Mouse (Mus musculus) left cerebral cortex, adult 2 months (tissue): ENCODE measurements around the gene Pla2g3. TPM values are rescaled to one million over a fixed set of nuclear protein-coding genes. Genes with fewer than 3 reads are reported as not detected.

Source experiments
- DNase-seq, 2 experiments: peaks; one replicate each; pipeline ENCODE4 v3.0.0; 2021 to 2022; ENCODE audit warnings: low spot score in 2 of 2, mixed read lengths in 1 of 2; ENCODE audit errors: extremely low spot score in 1 of 2
- H3K27ac ChIP-seq: fragments of 200-600 bp; 2 replicates; pipeline ENCODE4 v1.8.1; 2022
- H3K4me3 ChIP-seq: fragments of 200-600 bp; 2 replicates; pipeline ENCODE4 v1.8.1; 2022
- CTCF ChIP-seq: fragments of 200-600 bp; IDR thresholded peaks from 2 replicates; pipeline ENCODE4 v1.8.1; 2022; ENCODE audit warnings: antibody characterized with exemption, mild to moderate bottlenecking, moderate library complexity
- intact Hi-C: fragments of 180-260 bp; cut with DNase I; formaldehyde crosslinking; loops from one replicate; pipeline ENCODE4 v1.15.1; 2025
- total RNA-seq, 2 experiments: library from RNA; stranded (reverse); gene quantifications; 2 replicates each; pipeline ENCODE4 v1.2.3; 2021

Pla2g3 gene
- total RNA-seq, 2 experiments from 2014 or later = 3.8 to 4.1 TPM

DNA sequence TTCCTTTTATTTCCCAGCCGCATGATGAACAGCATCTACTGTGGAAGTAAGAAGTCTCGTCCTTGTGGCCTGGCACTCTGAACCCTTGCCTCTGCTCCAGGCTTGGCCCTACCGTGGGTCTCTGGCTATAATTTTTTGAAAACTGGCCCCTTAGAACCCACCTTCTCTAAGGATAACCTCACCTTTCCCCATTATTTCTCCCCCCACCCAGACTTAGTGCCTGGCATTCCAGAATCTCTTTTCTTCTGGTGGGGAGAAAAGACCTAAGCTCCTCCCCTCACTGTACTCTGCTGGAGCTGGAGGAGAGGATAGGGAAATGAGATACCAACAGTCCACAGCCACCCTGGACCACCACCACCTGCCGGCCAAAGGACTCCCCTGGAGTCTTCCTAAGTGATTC, 27.1 kb downstream of the Pla2g3 start:
- no peak; the same call in 1 of the 2 replicates for TF ChIP-seq CTCF
- intact Hi-C loops = loop anchor here (2.0 kb wide), 1 partner anchor 128 kb away; no protein-coding TSS in a partner anchor
- no peak for DNase-seq
- Histone ChIP-seq H3K27ac (peak overlapping the region; percentile 86), H3K4me3 (peak overlapping the region; percentile 58)

- intact Hi-C loops = loop anchor here (2.0 kb wide), 1 partner anchor 129 kb away; no protein-coding TSS in a partner anchor
- TF ChIP-seq CTCF = no peak
- Histone ChIP-seq H3K27ac (peak overlapping the region; percentile 86; the same call in 1 of the 2 replicates), H3K4me3 (peak overlapping the region; percentile 58)
- DNase-seq = no peak
Observed at GRCm38 (mm10) chr11:3515637-3516036, 27.6 kb downstream of the Pla2g3 start.

DNA sequence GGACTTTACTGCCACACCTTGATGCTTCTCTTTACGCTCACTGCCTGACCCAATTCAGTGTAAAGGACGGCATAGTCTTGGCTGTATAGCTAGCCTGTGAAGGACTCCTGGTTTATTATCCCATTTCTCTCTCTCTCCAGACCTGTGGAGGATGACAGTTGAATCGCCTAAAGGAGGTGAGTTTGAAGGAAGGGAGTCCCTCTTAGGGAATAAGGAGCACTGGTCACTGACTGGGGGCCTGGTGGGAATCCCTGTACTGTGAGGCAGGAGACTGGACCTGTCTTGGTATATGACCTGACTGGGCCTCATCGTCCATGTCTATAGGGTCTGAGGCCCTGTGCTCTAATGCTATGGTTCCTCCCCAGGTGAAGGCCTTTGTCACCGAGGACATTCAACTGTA, 28.0 kb downstream of the Pla2g3 start:
- TF ChIP-seq CTCF = no peak
- DNase-seq = no peak
- H3K4me3 ChIP-seq = peak overlapping the region; percentile 58
- intact Hi-C loops = no loop called here
- 0 out of 2 replicates have a peak overlapping the region, but pooled peaks have one; percentile 86 for H3K27ac ChIP-seq

DNA sequence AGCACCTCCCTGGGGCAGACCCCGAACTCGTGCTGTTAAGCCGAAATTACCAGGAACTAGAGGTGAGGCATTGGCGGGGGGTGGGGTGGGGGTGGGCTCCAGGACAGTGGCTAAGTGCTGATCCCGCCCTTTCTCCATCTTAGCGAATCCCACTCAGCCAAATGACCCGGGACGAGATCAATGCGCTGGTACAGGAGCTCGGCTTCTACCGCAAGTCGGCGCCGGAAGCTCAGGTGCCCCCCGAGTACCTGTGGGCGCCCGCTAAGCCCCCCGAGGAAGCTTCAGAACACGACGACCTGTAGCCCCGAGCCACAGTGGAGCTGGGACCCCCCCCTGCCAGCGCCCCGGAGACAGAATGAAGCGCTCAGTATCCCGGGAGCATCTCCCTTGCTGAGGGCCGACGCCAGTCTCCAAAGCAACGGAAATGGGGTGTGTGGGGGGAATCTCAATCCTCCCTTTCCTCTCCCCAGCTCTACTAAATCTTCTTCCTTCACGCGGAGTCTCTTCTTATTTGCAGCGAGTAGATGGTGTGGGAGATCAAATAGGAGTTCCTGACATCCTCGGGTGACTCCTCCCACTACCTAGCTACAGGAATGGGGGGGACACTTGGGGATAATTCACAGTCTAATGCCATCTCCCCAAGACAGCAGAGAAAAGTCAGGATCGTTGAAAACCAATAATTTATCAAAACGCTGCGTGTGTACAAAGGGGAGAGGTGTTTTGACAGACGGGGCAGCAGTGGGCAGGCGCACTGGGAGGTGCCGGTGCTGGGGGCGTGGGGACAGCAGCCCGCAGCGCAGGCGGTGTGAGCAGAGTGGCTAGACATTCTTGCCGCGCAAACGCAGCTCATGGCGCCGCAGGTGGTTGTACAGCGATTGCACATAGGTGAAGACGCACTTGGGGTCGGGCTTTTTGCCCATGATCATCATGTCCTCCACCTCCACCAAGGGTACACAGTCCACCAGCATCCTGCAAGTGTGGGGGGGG, 29.1 kb downstream of the Pla2g3 start:
- no peak overlapping the region for H3K27ac ChIP-seq
- no peak for TF ChIP-seq CTCF
- intact Hi-C loops = no loop called here
- H3K4me3 ChIP-seq = peak overlapping the region; percentile 3; the same call in 1 of the 2 replicates
- peak in 1 of 2 experiments; percentile 48 for DNase-seq

- H3K4me3 ChIP-seq = no peak overlapping the region
- intact Hi-C loops = no loop called here
- no peak for TF ChIP-seq CTCF
- H3K27ac ChIP-seq = no peak overlapping the region
- DNase-seq = no peak
Observed at GRCm38 (mm10) chr11:3517846-3518732, 30.0 kb downstream of the Pla2g3 start.

DNA sequence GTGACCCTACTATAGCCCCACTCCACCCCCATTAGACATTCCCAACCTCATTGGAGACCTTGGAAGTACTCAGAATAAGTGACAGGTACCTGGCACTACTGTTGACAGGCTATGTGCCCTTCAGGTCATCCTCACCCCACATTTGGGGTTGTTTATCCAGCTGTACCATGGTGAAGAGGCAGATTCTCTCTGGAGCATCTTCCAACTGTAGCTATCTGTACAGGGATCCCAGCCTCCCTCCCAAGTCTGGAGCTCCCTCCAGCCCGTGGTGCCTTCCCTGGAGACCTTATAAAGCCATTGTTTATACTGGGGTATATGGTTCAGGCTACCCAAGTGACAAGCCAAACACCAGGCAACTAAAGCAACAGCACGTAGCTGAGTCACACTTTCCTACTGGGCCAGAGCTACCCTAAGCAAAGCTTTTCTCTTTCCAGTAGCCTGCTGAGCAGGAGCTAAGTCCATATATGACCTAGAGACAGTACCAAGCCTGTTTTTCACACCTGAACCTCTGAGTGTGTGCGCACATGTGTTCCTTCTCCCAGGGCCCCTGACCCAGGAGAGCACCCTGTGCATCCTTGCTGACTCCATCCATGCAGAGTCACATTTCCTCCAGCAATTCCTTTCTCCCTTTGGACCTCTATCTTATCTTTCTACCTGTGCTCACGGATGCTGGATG, 31.1 kb downstream of the Pla2g3 start:
- intact Hi-C loops = no loop called here
- no peak for TF ChIP-seq CTCF
- Histone ChIP-seq H3K27ac (no peak overlapping the region), H3K4me3 (no peak overlapping the region)
- no peak for DNase-seq

DNA sequence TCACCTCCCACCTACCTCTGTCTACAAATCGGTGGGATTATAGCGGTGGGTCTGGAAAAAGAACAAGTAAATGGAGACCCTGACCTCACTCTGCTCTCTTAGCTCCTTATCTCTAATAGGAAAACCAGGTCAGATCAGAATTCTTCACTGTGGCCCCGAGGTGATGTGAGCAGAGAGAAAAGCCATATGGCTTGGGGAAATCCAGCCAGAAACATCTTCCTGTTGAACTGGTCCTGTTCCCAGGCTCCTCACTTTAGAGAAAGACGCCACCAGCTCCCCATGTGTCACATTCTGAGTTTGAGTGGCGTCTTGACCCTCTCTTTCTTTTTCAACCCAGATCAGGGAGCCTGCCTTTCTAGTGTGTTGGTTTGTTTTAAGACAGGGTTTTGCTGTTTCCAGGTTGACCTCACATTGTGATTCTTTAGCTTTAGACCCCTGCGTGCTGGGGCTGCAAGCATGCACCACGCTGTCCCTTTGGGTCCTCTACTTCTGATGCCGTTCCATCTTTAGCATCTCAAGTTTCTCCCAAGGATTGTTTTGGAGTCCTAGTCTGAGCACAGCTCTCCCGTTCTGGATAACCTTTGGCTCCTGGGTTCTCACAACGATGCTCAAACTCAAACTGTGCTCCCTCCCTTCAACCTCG, 31.8 kb downstream of the Pla2g3 start:
- no peak for DNase-seq
- intact Hi-C loops = no loop called here
- no peak for TF ChIP-seq CTCF
- Histone ChIP-seq H3K4me3 (no peak overlapping the region), H3K27ac (no peak overlapping the region)

DNA sequence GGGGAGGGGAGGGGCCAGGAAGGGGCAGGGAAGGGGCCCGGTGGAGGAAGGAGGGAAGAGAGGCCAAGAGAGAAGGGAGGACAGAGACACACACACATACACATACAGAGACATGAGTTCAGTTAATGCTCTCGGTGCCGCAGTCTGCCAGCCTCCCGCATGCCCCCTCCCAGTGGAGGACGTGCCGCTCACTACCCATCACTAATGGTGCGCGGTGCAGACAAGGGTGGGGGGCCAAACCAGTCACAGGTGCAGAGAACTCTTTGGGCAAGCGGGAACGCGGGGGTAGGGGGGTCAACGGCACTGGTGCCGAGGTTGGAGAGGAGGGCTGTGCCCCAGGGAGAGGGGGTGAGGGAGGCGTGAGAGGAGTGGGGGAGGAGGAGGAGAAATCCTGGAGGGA, 32.8 kb downstream of the Pla2g3 start:
- no peak overlapping the region for H3K27ac ChIP-seq
- no peak overlapping the region for H3K4me3 ChIP-seq
- no peak for DNase-seq
- no peak for TF ChIP-seq CTCF
- intact Hi-C loops = no loop called here

- Histone ChIP-seq H3K27ac (no peak overlapping the region), H3K4me3 (no peak overlapping the region)
- intact Hi-C loops = no loop called here
- TF ChIP-seq CTCF = no peak
- no peak for DNase-seq
Observed at GRCm38 (mm10) chr11:3521339-3522224, 33.5 kb downstream of the Pla2g3 start.
